Mouse (Mus musculus): ENCODE data around the gene Pogz.
"Not testable (repeated sequence)": the region's sequence is repeated elsewhere in the genome, so short reads cannot be mapped to it uniquely, and the experiment has no call there.

Pogz gene

GRCm38 (mm10) chr3:94913801-94914200 lies 76.4 kb downstream of the Pogz start:
- DNase-seq (ENCODE audit: inconsistent age in 2 of 2, low spot score in 1 of 2): peak in 1 of 2 experiments; percentile 33

DNA sequence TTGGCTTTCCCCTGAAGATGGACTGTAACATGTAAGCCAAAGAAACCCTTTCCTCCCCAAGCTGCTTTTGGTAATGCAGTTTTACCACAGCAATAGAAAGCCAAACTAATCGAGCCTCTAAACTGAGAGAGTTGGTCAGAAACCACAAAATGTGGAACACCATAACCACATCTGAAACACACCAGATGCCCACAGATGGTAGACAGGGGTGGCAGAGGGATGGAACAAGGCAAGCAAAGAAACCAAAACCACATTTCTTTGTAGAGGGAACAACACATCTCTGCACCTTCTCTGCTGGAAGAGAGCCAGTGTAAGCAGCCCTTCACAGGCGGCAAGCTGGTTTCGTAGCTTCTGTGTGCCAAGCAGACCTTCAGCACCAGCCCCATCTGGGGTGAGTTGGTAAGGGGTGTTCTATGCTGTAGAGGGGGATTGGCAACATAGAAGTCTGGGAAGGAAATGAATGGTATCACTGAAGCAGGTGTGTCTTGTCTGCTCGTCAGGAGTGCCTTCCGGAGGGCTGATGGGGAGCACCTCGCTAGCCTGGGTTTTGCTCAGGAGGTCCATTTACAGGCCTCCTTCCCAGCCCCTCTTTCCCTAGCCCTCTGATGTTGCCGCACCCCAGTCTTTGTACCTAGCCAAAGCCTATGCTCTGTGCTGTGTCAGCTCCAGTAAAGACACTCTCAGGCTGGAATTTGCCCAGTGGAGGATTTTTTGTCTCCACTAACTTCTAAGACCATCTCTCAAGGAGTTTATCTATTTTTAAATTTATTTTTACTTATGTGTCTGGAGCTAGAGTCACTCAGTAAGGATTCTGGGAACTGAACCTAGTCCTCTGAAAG lies 78.8 kb downstream of the Pogz start:
- no peak for DNase-seq (ENCODE audit: inconsistent age in 2 of 2, low spot score in 1 of 2)

GRCm38 (mm10) chr3:94917816-94918361 lies 80.5 kb downstream of the Pogz start:
- DNase-seq (ENCODE audit: inconsistent age in 2 of 2, low spot score in 1 of 2): peak in 1 of 2 experiments; percentile 28

- no peak for DNase-seq (ENCODE audit: inconsistent age in 2 of 2, low spot score in 1 of 2)
Measured at GRCm38 (mm10) chr3:94918845-94919244, 81.5 kb downstream of the Pogz start.

GRCm38 (mm10) chr3:94921104-94921503 lies 83.7 kb downstream of the Pogz start:
- no peak for DNase-seq (ENCODE audit: inconsistent age in 2 of 2, low spot score in 1 of 2)

GRCm38 (mm10) chr3:94922333-94922732 lies 85.0 kb downstream of the Pogz start:
- no peak for DNase-seq (ENCODE audit: inconsistent age in 2 of 2, low spot score in 1 of 2)

GRCm38 (mm10) chr3:94924688-94925087 lies 87.3 kb downstream of the Pogz start:
- DNase-seq (ENCODE audit: inconsistent age in 2 of 2, low spot score in 1 of 2): no peak

GRCm38 (mm10) chr3:94926301-94926736 lies 89.0 kb downstream of the Pogz start:
- not testable (repeated sequence) for DNase-seq (ENCODE audit: inconsistent age in 2 of 2, low spot score in 1 of 2)

DNA sequence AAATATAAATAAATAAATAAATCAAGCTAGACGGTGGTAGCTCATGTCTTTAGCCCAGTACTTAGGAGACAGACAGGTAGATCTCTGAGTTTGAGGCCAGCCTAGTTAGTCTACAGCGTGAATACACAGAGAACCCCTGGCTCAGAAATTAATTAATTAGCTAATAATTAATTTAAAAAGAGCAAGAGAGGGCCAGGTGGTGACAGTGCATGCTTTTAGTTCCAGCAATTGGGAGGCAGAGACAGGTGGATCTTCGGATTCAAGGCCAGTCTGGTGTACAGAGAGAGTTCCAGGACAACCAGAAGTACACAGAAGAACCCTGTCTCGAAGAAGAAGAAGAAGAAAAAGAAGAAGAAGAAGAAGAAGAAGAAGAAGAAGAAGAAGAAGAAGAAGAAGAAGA lies 91.6 kb downstream of the Pogz start:
- not testable (repeated sequence) for DNase-seq (ENCODE audit: inconsistent age in 2 of 2, low spot score in 1 of 2)

DNA sequence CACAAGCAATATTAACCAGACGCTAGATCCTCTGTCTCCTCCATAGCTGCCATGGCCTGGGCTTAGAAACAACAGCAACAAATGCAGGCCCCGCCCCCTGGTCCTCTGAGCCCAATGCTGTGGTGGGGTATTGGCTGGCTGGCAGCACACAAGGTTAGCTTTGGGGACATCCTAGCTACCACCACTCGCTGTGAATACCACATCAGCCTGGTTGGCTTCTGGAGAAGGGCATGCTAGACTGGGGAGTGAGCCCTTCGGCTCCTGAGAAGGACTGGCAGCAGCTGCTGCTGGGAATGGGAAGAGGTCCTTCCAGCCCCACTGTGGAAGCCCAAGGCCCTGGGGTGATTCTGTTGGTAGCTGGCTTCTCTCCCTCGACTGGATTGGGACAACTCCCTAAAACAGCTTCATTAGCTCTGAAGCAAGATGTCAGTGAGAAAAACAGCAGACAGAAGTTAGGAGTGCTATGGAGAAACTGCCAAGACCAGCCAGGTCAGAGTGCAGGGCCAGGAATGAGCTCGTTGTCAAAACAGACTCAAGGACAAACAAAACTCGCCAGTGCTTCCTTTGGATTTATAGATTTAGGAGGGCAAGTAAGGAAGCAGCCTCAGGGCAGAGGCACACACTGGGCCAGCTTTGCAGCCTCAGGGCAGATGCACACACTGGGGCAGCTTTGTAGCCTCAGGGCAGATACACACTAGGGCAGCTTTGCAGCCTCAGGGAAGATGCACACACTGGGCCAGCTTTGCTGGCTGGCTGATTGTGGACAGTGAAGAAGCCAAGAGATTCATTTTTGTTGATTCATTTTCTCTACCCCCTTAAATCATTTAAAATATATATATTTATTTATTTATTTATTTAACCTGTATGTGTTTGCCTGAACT lies 93.3 kb downstream of the Pogz start:
- peak; percentile 50 to 81 for DNase-seq (ENCODE audit: inconsistent age in 2 of 2, low spot score in 1 of 2)

GRCm38 (mm10) chr3:94931427-94932082 lies 94.2 kb downstream of the Pogz start:
- not testable (repeated sequence) for DNase-seq (ENCODE audit: inconsistent age in 2 of 2, low spot score in 1 of 2)

All from adrenal gland, adult (tissue).